Mouse (Mus musculus) embryonic stem cell, embryonic (primary cell): Measurements from ENCODE around the gene Rpl23.

Experiments used
- CTCF ChIA-PET, 4 experiments: fragments of 300-600 bp in 2 of 4; fragments of 350-600 bp in 2 of 4; sonication (Branson Sonifier 250); formaldehyde crosslinking; loops; one replicate each; lab custom pipeline; 2022; ENCODE audit warnings: inconsistent platforms in 2 of 4; lab: Charles Lee
- POLR2A ChIA-PET, 4 experiments: fragments of 300-600 bp in 2 of 4; fragments of 350-600 bp in 2 of 4; sonication (Branson Sonifier 250); formaldehyde crosslinking; loops; one replicate each; lab custom pipeline; 2022; ENCODE audit warnings: antibody characterized with exemption in 4 of 4, inconsistent platforms in 1 of 4; lab: Charles Lee

Rpl23 gene

GRCm38 (mm10) chr11:97776497-97777128, 5.6 kb downstream of the Rpl23 start:
- CTCF ChIA-PET: interaction anchor here in 2 of 4 experiments (1.2 to 1.5 kb wide), 2 partner anchors 15 to 226 kb away, joined by 3 to 4 read pairs; no protein-coding TSS in a partner anchor
- POLR2A ChIA-PET: interaction anchor here (0.5 to 24.4 kb wide), 62 partner anchors 9 to 373 kb away, joined by 3 to 667 read pairs (median 5); partner anchors contain the start of genes Cwc25 (in 4 of the 4), B230217C12Rik (in 3 of the 4), Lasp1 (in 3 of the 4) and Psmb3 (in 3 of the 4)

GRCm38 (mm10) chr11:97775808-97776496, 6.3 kb downstream of the Rpl23 start, which contains the start of gene 1700001P01Rik:
Gene 1700001P01Rik, minus strand, starts transcription at chr11:97775918.
- CTCF ChIA-PET: interaction anchor here in 2 of 4 experiments (0.5 to 1.5 kb wide), 5 partner anchors 10 to 703 kb away, joined by 3 to 9 read pairs (median 3); partner anchors contain the start of gene Cwc25 (in 1 of the 2)
- POLR2A ChIA-PET: interaction anchor here (0.5 to 24.4 kb wide), 75 partner anchors 8 to 461 kb away, joined by 3 to 667 read pairs (median 4); partner anchors contain the start of genes Cwc25 (in 4 of the 4), B230217C12Rik (in 3 of the 4), Fbxo47 (in 3 of the 4) and Lasp1 (in 3 of the 4)

- ChIA-PET POLR2A (interaction anchor here (0.6 to 24.4 kb wide), 59 partner anchors 6 to 460 kb away, joined by 3 to 667 read pairs (median 4); partner anchors contain the start of genes Cwc25 (in 4 of the 4), Fbxo47 (in 3 of the 4), Pip4k2b (in 3 of the 4) and B230217C12Rik (in 2 of the 4)), CTCF (interaction anchor here in 2 of 4 experiments (0.5 to 1.5 kb wide), 6 partner anchors 9 to 702 kb away, joined by 3 to 9 read pairs (median 3); partner anchors contain the start of gene Cwc25 (in 1 of the 2))
Observed at GRCm38 (mm10) chr11:97775186-97775585, 7.1 kb downstream of the Rpl23 start.

DNA sequence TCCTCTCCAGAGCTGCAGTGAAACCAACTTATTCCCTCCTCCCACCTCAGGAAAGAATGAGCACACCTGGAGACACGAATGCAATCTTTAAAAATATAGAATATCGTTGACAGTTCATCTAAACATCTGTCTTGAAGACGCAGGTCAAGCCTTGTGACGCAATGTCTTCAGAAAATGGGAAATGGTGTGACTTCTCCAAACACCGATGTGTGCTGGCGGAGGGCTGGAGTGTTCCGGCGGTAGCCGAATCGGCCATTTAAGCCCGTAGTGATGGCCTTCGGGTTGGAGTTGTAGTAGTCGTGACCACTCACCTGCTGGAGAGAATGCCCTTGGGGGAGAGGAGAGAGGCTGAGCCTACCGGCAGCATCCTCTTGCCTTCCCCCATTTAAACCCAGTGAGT, 10.8 kb downstream of the Rpl23 start:
- POLR2A ChIA-PET: interaction anchor here in 2 of 4 experiments (0.5 to 24.4 kb wide), 6 partner anchors 7 to 196 kb away, joined by 3 to 667 read pairs (median 20); partner anchors contain the start of genes Rpl23 (in 2 of the 2), 1700001P01Rik (in 1 of the 2), Lasp1 (in 1 of the 2) and Srcin1 (in 1 of the 2)

DNA sequence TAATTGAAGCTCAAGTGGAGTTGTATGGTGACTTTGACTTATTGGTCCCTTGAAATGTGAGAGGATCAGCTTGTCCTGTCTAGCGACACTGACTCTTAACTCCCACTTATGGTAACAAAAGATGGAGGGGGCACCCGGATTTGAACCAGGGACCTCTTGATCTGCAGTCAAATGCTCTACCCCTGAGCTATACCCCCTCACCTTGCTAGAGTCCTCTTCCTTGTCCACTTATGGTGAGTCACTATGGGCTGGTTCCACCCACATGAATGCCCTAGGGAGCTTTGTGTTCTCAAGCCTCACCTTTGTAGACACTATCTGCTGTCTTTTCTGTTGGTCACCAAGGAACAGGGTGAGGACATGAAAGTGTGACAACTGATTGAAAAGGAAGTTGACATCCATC, 12.5 kb downstream of the Rpl23 start:
- ChIA-PET CTCF (interaction anchor here in 2 of 4 experiments (0.6 to 1.4 kb wide), 2 partner anchors 21 to 225 kb away, joined by 3 to 6 read pairs; no protein-coding TSS in a partner anchor), POLR2A (interaction anchor here in 3 of 4 experiments (1.0 to 24.4 kb wide), 12 partner anchors 9 to 181 kb away, joined by 3 to 667 read pairs (median 6); partner anchors contain the start of genes 1700001P01Rik (in 2 of the 3), Lasp1 (in 2 of the 3), Rpl23 (in 2 of the 3) and Fbxo47 (in 1 of the 3))

More for the DNA sequence above, 10.8 kb downstream of the Rpl23 start:
- CTCF ChIA-PET: interaction anchor here in 1 of 4 experiments (0.5 kb wide), 1 partner anchor 11 kb away, joined by 10 read pairs; no protein-coding TSS in a partner anchor

DNA sequence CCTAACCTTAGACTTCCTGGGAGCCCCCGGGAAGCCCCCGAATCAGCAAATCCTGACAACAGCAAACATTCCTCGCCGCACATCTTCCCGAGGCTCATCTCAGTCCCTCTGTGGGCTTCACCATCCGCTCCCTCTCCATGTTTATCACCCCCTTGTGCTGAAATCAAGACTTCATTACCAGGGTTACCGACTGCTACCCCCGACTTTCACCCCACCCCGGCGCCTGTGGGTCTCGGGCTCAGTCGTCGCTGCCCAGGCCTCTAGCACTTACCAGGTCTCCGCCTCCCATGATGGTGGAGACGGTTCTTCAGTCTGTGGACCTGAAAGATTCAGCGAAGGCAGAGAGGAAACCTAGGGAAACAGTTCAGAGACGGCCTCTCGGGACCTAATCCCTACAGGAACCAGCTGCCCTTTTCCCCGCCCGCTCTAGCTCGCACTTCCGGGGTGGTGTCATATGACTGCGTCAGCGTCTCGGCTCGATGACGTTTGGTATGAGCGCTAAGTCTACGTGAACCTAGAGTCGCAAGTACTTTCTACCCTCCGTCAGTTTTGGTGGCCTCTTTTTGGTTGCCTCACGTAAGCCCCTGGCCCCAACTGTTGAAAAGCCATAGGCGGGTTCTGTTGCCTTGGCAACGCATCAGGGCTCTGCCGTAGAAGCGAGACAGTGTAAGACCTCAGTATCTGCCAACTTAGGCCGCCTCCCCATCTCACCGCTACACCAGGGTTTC, 15.9 kb downstream of the Rpl23 start, which contains the start of gene Cwc25:
Gene Cwc25, minus strand, starts transcription at position 403 of the 728 bp plus-strand sequence.
- ChIA-PET CTCF (interaction anchor here in 3 of 4 experiments (0.5 to 1.8 kb wide), 5 partner anchors 9 to 253 kb away, joined by 3 to 9 read pairs (median 3); partner anchors contain the start of gene 1700001P01Rik (in 1 of the 3)), POLR2A (interaction anchor here (0.5 to 8.8 kb wide), 65 partner anchors 8 to 437 kb away, joined by 3 to 210 read pairs (median 4); partner anchors contain the start of genes 1700001P01Rik (in 4 of the 4), Rpl23 (in 4 of the 4), Pip4k2b (in 3 of the 4) and Fbxo47 (in 2 of the 4))

DNA sequence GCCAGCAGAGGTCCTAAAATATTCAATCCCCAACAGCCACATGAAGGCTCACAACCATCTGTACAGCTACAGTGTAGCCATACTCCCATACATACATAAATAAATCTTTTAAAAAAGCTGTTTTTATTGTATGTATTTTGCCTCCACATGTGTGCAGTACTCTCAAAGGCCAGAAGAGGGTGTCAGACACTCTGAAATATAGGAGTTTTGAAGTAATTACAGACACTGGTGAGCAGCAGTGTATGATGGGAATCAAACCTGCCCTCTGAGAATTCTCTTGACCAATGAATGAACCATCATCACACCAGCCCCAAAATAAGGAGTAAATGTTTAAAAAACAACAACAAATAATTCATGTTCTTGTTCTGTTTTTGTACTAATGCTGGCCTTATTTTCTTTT, 20.6 kb downstream of the Rpl23 start:
- ChIA-PET POLR2A (interaction anchor here in 3 of 4 experiments (0.6 to 1.8 kb wide), 8 partner anchors 13 to 367 kb away, joined by 3 to 7 read pairs (median 4); partner anchors contain the start of gene Rpl23 (in 2 of the 3)), CTCF (interaction anchor here in 2 of 4 experiments (0.6 to 1.9 kb wide), 9 partner anchors 13 to 122 kb away, joined by 3 to 8 read pairs (median 4); partner anchors contain the start of genes 1700001P01Rik (in 1 of the 2), Fbxo47 (in 1 of the 2) and Pip4k2b (in 1 of the 2))

GRCm38 (mm10) chr11:97758942-97759341, 23.3 kb downstream of the Rpl23 start:
- CTCF ChIA-PET: interaction anchor here in 1 of 4 experiments (0.6 to 0.7 kb wide), 2 partner anchors 128 to 949 kb away, joined by 3 read pairs; no protein-coding TSS in a partner anchor

DNA sequence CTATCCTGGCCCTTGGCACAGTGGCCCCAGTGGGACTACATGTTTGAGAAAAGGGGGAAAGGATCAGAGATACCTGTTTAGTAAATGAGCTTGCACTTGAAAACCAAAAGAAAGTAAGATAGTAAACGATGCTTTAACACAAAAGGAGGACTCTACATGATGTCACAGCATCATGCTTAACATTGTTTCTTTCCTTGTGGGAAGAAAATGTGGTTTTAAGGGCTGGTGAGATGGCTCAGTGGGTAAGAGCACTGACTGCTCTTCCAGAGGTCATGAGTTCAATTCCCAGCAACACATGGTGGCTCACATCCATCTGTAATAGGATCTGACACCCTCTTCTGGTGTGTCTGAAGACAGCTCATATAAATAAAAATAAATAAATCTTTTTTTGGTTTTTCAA, 24.1 kb downstream of the Rpl23 start:
- POLR2A ChIA-PET: interaction anchor here in 2 of 4 experiments (0.5 to 1.3 kb wide), 8 partner anchors 8 to 237 kb away, joined by 3 to 4 read pairs (median 4); partner anchors contain the start of genes Cwc25 (in 2 of the 2) and Rpl23 (in 1 of the 2)
- CTCF ChIA-PET: interaction anchor here in 3 of 4 experiments (0.6 to 1.6 kb wide), 3 partner anchors 54 to 221 kb away, joined by 3 to 4 read pairs (median 3); no protein-coding TSS in a partner anchor

More at GRCm38 (mm10) chr11:97758942-97759341, 23.3 kb downstream of the Rpl23 start:
- POLR2A ChIA-PET: interaction anchor here in 2 of 4 experiments (0.7 to 1.3 kb wide), 6 partner anchors 11 to 362 kb away, joined by 3 to 5 read pairs (median 4); partner anchors contain the start of gene Rpl23 (in 1 of the 2)

GRCm38 (mm10) chr11:97753277-97753676, 29.0 kb downstream of the Rpl23 start:
- ChIA-PET CTCF (interaction anchor here in 2 of 4 experiments (0.5 to 0.6 kb wide), 2 partner anchors 88 to 238 kb away, joined by 3 to 7 read pairs; no protein-coding TSS in a partner anchor), POLR2A (interaction anchor here in 3 of 4 experiments (0.6 to 2.3 kb wide), 9 partner anchors 9 to 53 kb away, joined by 3 to 10 read pairs (median 6); partner anchors contain the start of genes Cwc25 (in 2 of the 3), 1700001P01Rik (in 1 of the 3), Pcgf2 (in 1 of the 3) and Pip4k2b (in 1 of the 3))

DNA sequence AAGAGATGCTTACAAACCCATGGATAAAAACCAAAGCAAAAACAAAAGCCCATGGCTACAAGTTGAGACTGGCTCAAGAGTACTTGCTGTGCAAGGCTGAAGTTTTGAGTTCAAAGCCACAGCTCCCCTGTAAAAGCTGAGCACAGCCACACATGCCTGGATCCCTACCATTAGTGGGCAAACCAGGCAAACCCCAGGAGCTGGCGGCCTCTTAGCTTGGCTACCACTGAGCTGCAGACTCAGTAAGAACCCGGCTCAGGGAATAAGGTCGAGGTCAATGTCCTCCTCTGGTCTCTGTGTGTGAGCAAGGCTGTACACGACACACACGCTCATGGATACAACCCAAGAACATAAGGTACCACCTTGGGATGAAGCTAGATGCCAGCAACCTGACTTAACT, 33.7 kb downstream of the Rpl23 start:
- ChIA-PET CTCF (interaction anchor here in 2 of 4 experiments (0.5 to 1.2 kb wide), 3 partner anchors 13 to 118 kb away, joined by 3 to 8 read pairs (median 5); no protein-coding TSS in a partner anchor), POLR2A (interaction anchor here in 2 of 4 experiments (0.7 to 3.2 kb wide), 14 partner anchors 10 to 108 kb away, joined by 3 to 15 read pairs (median 3); partner anchors contain the start of genes Cwc25 (in 2 of the 2), Rpl23 (in 2 of the 2), 1700001P01Rik (in 1 of the 2) and Pcgf2 (in 1 of the 2))

- CTCF ChIA-PET: interaction anchor here in 2 of 4 experiments (0.5 to 1.2 kb wide), 2 partner anchors 13 to 33 kb away, joined by 4 to 8 read pairs; no protein-coding TSS in a partner anchor
- POLR2A ChIA-PET: interaction anchor here in 2 of 4 experiments (0.5 to 3.2 kb wide), 14 partner anchors 11 to 105 kb away, joined by 3 to 15 read pairs (median 3); partner anchors contain the start of genes Cwc25 (in 2 of the 2), Rpl23 (in 2 of the 2), 1700001P01Rik (in 1 of the 2) and Pcgf2 (in 1 of the 2)
Observed at GRCm38 (mm10) chr11:97747773-97748172, 34.5 kb downstream of the Rpl23 start.

- CTCF ChIA-PET: interaction anchor here in 2 of 4 experiments (0.8 to 2.0 kb wide), 4 partner anchors 16 to 100 kb away, joined by 3 to 9 read pairs (median 4); no protein-coding TSS in a partner anchor
- POLR2A ChIA-PET: interaction anchor here (0.5 to 4.8 kb wide), 62 partner anchors 8 to 447 kb away, joined by 3 to 54 read pairs (median 4); partner anchors contain the start of genes Psmb3 (in 4 of the 4), 1700001P01Rik (in 3 of the 4), Rpl19 (in 3 of the 4) and Rpl23 (in 3 of the 4)
Observed at GRCm38 (mm10) chr11:97745331-97745721, 36.9 kb downstream of the Rpl23 start.

- POLR2A ChIA-PET: interaction anchor here (0.5 to 4.8 kb wide), 70 partner anchors 9 to 789 kb away, joined by 3 to 54 read pairs (median 4); partner anchors contain the start of genes Psmb3 (in 4 of the 4), 1700001P01Rik (in 3 of the 4), Cwc25 (in 3 of the 4) and Rpl19 (in 3 of the 4)
Observed at GRCm38 (mm10) chr11:97744718-97745330, 37.4 kb downstream of the Rpl23 start.

More at GRCm38 (mm10) chr11:97744718-97745330, 37.4 kb downstream of the Rpl23 start:
- CTCF ChIA-PET: interaction anchor here in 2 of 4 experiments (0.8 to 2.0 kb wide), 5 partner anchors 13 to 100 kb away, joined by 3 to 9 read pairs (median 4); no protein-coding TSS in a partner anchor
